Mouse (Mus musculus) hindbrain, embryonic 13.5 days (tissue): ENCODE measurements around the gene Hkdc1. TPM values are rescaled to one million over a fixed set of nuclear protein-coding genes. Genes with fewer than 3 reads are reported as not detected.
"Not testable (repeated sequence)": the region's sequence is repeated elsewhere in the genome, so short reads cannot be mapped to it uniquely, and the experiment has no call there.

Experiments
- ATAC-seq: fragments of 200-750 bp; cut with Nextera tagmentation; 2 replicates; pipeline ENCODE4 v1.8.0; 2017; ENCODE audit warnings: moderate TSS enrichment; ENCODE audit not compliant: low FRiP score
- H3K27ac ChIP-seq: fragments of 300-500 bp; sonication (generic); 2 replicates; pipeline ENCODE4 v1.5.1; 2015; ENCODE audit warnings: inconsistent platforms, mild to moderate bottlenecking, moderate library complexity
- H3K27me3 ChIP-seq: fragments of 300-500 bp; sonication (generic); 2 replicates; pipeline ENCODE4 v1.6.1; 2015; ENCODE audit warnings: mild to moderate bottlenecking, inconsistent platforms
- H3K36me3 ChIP-seq: fragments of 300-500 bp; sonication (generic); 2 replicates; pipeline ENCODE4 v1.6.1; 2015; ENCODE audit warnings: mild to moderate bottlenecking, inconsistent platforms
- H3K4me1 ChIP-seq: fragments of 300-500 bp; sonication (generic); replicated peaks from 2 replicates; pipeline ENCODE4 v1.6.1; 2015; ENCODE audit warnings: inconsistent platforms
- H3K4me2 ChIP-seq: fragments of 300-500 bp; sonication (generic); 2 replicates; pipeline ENCODE4 v1.6.1; 2015; ENCODE audit warnings: inconsistent platforms, mild to moderate bottlenecking, moderate library complexity
- H3K4me3 ChIP-seq: fragments of 300-500 bp; sonication (generic); 2 replicates; pipeline ENCODE4 v1.5.1; 2015; ENCODE audit warnings: mild to moderate bottlenecking, inconsistent platforms
- H3K9ac ChIP-seq: fragments of 300-500 bp; sonication (generic); 2 replicates; pipeline ENCODE4 v1.6.1; 2015; ENCODE audit warnings: mild to moderate bottlenecking, inconsistent platforms
- H3K9me3 ChIP-seq: fragments of 300-500 bp; sonication (generic); 2 replicates; pipeline ENCODE4 v1.6.1; 2016; ENCODE audit warnings: inconsistent platforms
- WGBS: fragments of 180-500 bp; shearing (Covaris S2); methylation state at CpG from one replicate; pipeline ENCODE4 v1.1.7; 2015; 5-methylcytosine and 5-hydroxymethylcytosine counted together
- polyA plus RNA-seq: library from polyadenylated mRNA; unstranded; fragments of >200 nt; fragmentation: Nextera tagmentation; extraction: Ambion mirVana; gene quantifications from 2 replicates; pipeline ENCODE4 v1.2.1, GENCODE M21; 2015

Hkdc1 gene
- polyA plus RNA-seq, result 0.70 and 0.89 TPM in 2 replicates

- Histone ChIP-seq H3K27ac (no peak within 1 kb of the TSS), H3K9me3 (no peaks in the 10 kb centered on the region), H3K36me3 (no peaks in the 10 kb centered on the region), H3K4me1 (peaks cover 5% of the 10 kb centered on the region; the same call in 1 of the 2 replicates), H3K27me3 (0 out of 2 replicates have a peak, but pooled peaks cover 2% of the 10 kb centered on the region), H3K4me2 (no peak within 1 kb of the TSS), H3K4me3 (no peak within 1 kb of the TSS), H3K9ac (no peak within 1 kb of the TSS)
- WGBS, result 34% methylated on average over 15 of the region's 15 CpGs
- ATAC-seq, result no peak
Measured at GRCm38 (mm10) chr10:62422255-62422654, at the start of gene Hkdc1. Gene Hkdc1, minus strand, starts transcription at chr10:62422491.

GRCm38 (mm10) chr10:62471105-62471504 lies 48.8 kb upstream of the Hkdc1 start:
- 64% methylated on average over 5 of the region's 5 CpGs for WGBS
- H3K27ac ChIP-seq, result 0 out of 2 replicates have a peak overlapping the region, but pooled peaks have one; percentile 13
- no peak overlapping the region for H3K4me2 ChIP-seq
- peaks cover 10% of the 10 kb centered on the region for H3K36me3 ChIP-seq
- no peak overlapping the region for H3K4me3 ChIP-seq
- ATAC-seq, result no peak
- no peak overlapping the region for H3K9ac ChIP-seq
- H3K4me1 ChIP-seq, result no peaks in the 10 kb centered on the region
- no peaks in the 10 kb centered on the region for H3K9me3 ChIP-seq
- H3K27me3 ChIP-seq, result no peaks in the 10 kb centered on the region

GRCm38 (mm10) chr10:62469736-62470135 lies 47.4 kb upstream of the Hkdc1 start:
- no peaks in the 10 kb centered on the region for H3K27me3 ChIP-seq
- no peaks in the 10 kb centered on the region for H3K9me3 ChIP-seq
- ATAC-seq, result no peak
- no peaks in the 10 kb centered on the region for H3K4me1 ChIP-seq
- no peak overlapping the region for H3K4me3 ChIP-seq
- WGBS, result 93% methylated on average over 4 of the region's 4 CpGs
- no peak overlapping the region for H3K27ac ChIP-seq
- peaks cover 12% of the 10 kb centered on the region for H3K36me3 ChIP-seq
- no peak overlapping the region for H3K9ac ChIP-seq
- H3K4me2 ChIP-seq, result no peak overlapping the region

- Histone ChIP-seq H3K27me3 (no peaks in the 10 kb centered on the region), H3K4me1 (no peaks in the 10 kb centered on the region), H3K4me2 (no peak overlapping the region), H3K9ac (no peak overlapping the region), H3K9me3 (no peaks in the 10 kb centered on the region), H3K27ac (no peak overlapping the region), H3K4me3 (no peak overlapping the region), H3K36me3 (peaks cover 67% of the 10 kb centered on the region)
- no peak for ATAC-seq
Measured at GRCm38 (mm10) chr10:62461321-62461720, 39.0 kb upstream of the Hkdc1 start.

GRCm38 (mm10) chr10:62452001-62452400 lies 29.7 kb upstream of the Hkdc1 start:
- not testable (repeated sequence) for H3K9me3 ChIP-seq, H3K9ac ChIP-seq, H3K4me3 ChIP-seq, H3K27me3 ChIP-seq, ATAC-seq, H3K4me2 ChIP-seq, H3K27ac ChIP-seq
- Histone ChIP-seq H3K4me1 (peaks cover 20% of the 10 kb centered on the region), H3K36me3 (peaks cover 26% of the 10 kb centered on the region)
- 76% methylated on average over 11 of the region's 11 CpGs for WGBS

GRCm38 (mm10) chr10:62450280-62450640 lies 28.0 kb upstream of the Hkdc1 start:
- H3K4me1 ChIP-seq, result peaks cover 20% of the 10 kb centered on the region
- peak overlapping the region; percentile 98 for H3K9ac ChIP-seq
- H3K4me2 ChIP-seq, result peak overlapping the region; percentile 84
- 37% methylated on average over 18 of the region's 18 CpGs for WGBS
- no peak for ATAC-seq
- H3K4me3 ChIP-seq, result peak overlapping the region; percentile 96
- H3K27ac ChIP-seq, result peak overlapping the region; percentile 94
- peaks cover 28% of the 10 kb centered on the region for H3K36me3 ChIP-seq
- no peaks in the 10 kb centered on the region for H3K27me3 ChIP-seq
- no peaks in the 10 kb centered on the region for H3K9me3 ChIP-seq

- H3K36me3 ChIP-seq, result peaks cover 31% of the 10 kb centered on the region
- no peaks in the 10 kb centered on the region for H3K27me3 ChIP-seq
- H3K9ac ChIP-seq, result peak within 1 kb of the TSS; percentile 98
- peaks cover 20% of the 10 kb centered on the region for H3K4me1 ChIP-seq
- peak; percentile 92 for ATAC-seq
- peak within 1 kb of the TSS; percentile 94 for H3K27ac ChIP-seq
- H3K4me3 ChIP-seq, result peak within 1 kb of the TSS; percentile 96
- peak within 1 kb of the TSS; percentile 84 for H3K4me2 ChIP-seq
- H3K9me3 ChIP-seq, result no peaks in the 10 kb centered on the region
- WGBS, result under 1% methylated on average over 73 of the region's 73 CpGs
Measured at GRCm38 (mm10) chr10:62449364-62450279, 27.3 kb upstream of the Hkdc1 start, which contains the start of the genes 4930507D05Rik and Supv3l1. Gene 4930507D05Rik, plus strand, starts transcription at chr10:62449489. Gene Supv3l1, minus strand, starts transcription at chr10:62449738.

- ATAC-seq, result no peak
- Histone ChIP-seq H3K4me1 (peaks cover 3% of the 10 kb centered on the region; the same call in 1 of the 2 replicates), H3K4me2 (no peak overlapping the region), H3K9me3 (no peaks in the 10 kb centered on the region), H3K36me3 (peaks cover 78% of the 10 kb centered on the region), H3K27ac (no peak overlapping the region), H3K27me3 (no peaks in the 10 kb centered on the region), H3K9ac (no peak overlapping the region), H3K4me3 (no peak overlapping the region)
- WGBS, result 94% methylated on average over 5 of the region's 5 CpGs
Measured at GRCm38 (mm10) chr10:62430427-62430826, 8.1 kb upstream of the Hkdc1 start.

- no peak overlapping the region for H3K4me2 ChIP-seq
Measured at GRCm38 (mm10) chr10:62425081-62425871, 3.0 kb upstream of the Hkdc1 start.

GRCm38 (mm10) chr10:62421127-62421526 lies 1.2 kb downstream of the Hkdc1 start:
- ATAC-seq, result no peak
- H3K36me3 ChIP-seq, result no peaks in the 10 kb centered on the region
- no peak overlapping the region for H3K4me2 ChIP-seq

More at GRCm38 (mm10) chr10:62425081-62425871, 3.0 kb upstream of the Hkdc1 start:
- 0 out of 2 replicates have a peak, but pooled peaks cover 2% of the 10 kb centered on the region for H3K27me3 ChIP-seq
- H3K27ac ChIP-seq, result no peak overlapping the region
- H3K36me3 ChIP-seq, result peaks cover 27% of the 10 kb centered on the region
- no peak for ATAC-seq
- no peak overlapping the region for H3K4me3 ChIP-seq
- H3K9ac ChIP-seq, result no peak overlapping the region
- 62% methylated on average over 9 of the region's 9 CpGs for WGBS
- peaks cover 5% of the 10 kb centered on the region; the same call in 1 of the 2 replicates for H3K4me1 ChIP-seq
- no peaks in the 10 kb centered on the region for H3K9me3 ChIP-seq

GRCm38 (mm10) chr10:62420399-62420798 lies 1.9 kb downstream of the Hkdc1 start:
- H3K4me2 ChIP-seq, result no peak overlapping the region
- ATAC-seq, result no peak
- 84% methylated on average over 6 of the region's 6 CpGs for whole genome bisulfite sequencing

More at GRCm38 (mm10) chr10:62421127-62421526, 1.2 kb downstream of the Hkdc1 start:
- Histone ChIP-seq H3K4me1 (peaks cover 5% of the 10 kb centered on the region; the same call in 1 of the 2 replicates), H3K27ac (no peak overlapping the region), H3K27me3 (0 out of 2 replicates have a peak, but pooled peaks cover 2% of the 10 kb centered on the region), H3K9me3 (no peaks in the 10 kb centered on the region), H3K9ac (no peak overlapping the region), H3K4me3 (no peak overlapping the region)
- WGBS, result 76% methylated on average over 3 of the region's 3 CpGs

GRCm38 (mm10) chr10:62419422-62419821 lies 2.9 kb downstream of the Hkdc1 start:
- ATAC-seq, result no peak
- no peaks in the 10 kb centered on the region for H3K36me3 ChIP-seq
- 87% methylated on average over 5 of the region's 5 CpGs for WGBS
- no peak overlapping the region for H3K9ac ChIP-seq
- H3K9me3 ChIP-seq, result no peaks in the 10 kb centered on the region
- H3K27me3 ChIP-seq, result 0 out of 2 replicates have a peak, but pooled peaks cover 2% of the 10 kb centered on the region
- H3K4me2 ChIP-seq, result no peak overlapping the region
- no peak overlapping the region for H3K27ac ChIP-seq
- no peak overlapping the region for H3K4me3 ChIP-seq
- H3K4me1 ChIP-seq, result no peaks in the 10 kb centered on the region

More at GRCm38 (mm10) chr10:62420399-62420798, 1.9 kb downstream of the Hkdc1 start:
- no peak overlapping the region for H3K4me3 ChIP-seq
- no peak overlapping the region for H3K9ac ChIP-seq
- no peaks in the 10 kb centered on the region for H3K9me3 ChIP-seq
- 0 out of 2 replicates have a peak, but pooled peaks cover 2% of the 10 kb centered on the region for H3K27me3 ChIP-seq
- H3K27ac ChIP-seq, result no peak overlapping the region; the same call in 1 of the 2 replicates
- no peaks in the 10 kb centered on the region for H3K36me3 ChIP-seq
- peaks cover 2% of the 10 kb centered on the region; the same call in 1 of the 2 replicates for H3K4me1 ChIP-seq
